Mouse (Mus musculus) embryonic fibroblast, embryonic 13.5 days (primary cell): Measurements from ENCODE around the gene Jpt2. TPM values are rescaled to one million over a fixed set of nuclear protein-coding genes. Genes with fewer than 3 reads are reported as not detected.
A peak's percentile ranks its signal among the peaks of the same experiment; 100 is the strongest.

ENCODE experiments used
- H3K27ac ChIP-seq: 2 replicates; pipeline ENCODE4 v1.5.1; 2012; ENCODE audit warnings: low read length, control low read depth, inconsistent platforms; ENCODE audit not compliant: insufficient read depth
- H3K4me1 ChIP-seq: 2 replicates; pipeline ENCODE4 v1.6.1; 2011; ENCODE audit warnings: low read length; ENCODE audit not compliant: control insufficient read depth, insufficient read depth
- H3K4me3 ChIP-seq: 2 replicates; pipeline ENCODE4 v1.5.1; 2011; ENCODE audit warnings: mild to moderate bottlenecking, control low read depth, low read length; ENCODE audit not compliant: insufficient read depth
- CTCF ChIP-seq: IDR thresholded peaks from 2 replicates; pipeline ENCODE4 v1.5.1; 2011; ENCODE audit warnings: mild to moderate bottlenecking, control low read depth, low read length, moderate library complexity, borderline replicate concordance; ENCODE audit not compliant: insufficient read depth
- POLR2A ChIP-seq: IDR thresholded peaks from 2 replicates; pipeline ENCODE4 v1.6.1; 2011; ENCODE audit warnings: low read depth, mild to moderate bottlenecking, control low read depth, low read length, moderate library complexity
- polyA plus RNA-seq: library from polyadenylated mRNA; stranded (reverse); fragments of >200 nt; gene quantifications from 2 replicates; pipeline ENCODE4 v1.2.4, GENCODE M21; 2011; ENCODE audit warnings: low read depth; ENCODE audit not compliant: missing spikeins, insufficient read length

Gene Jpt2
- polyA plus RNA-seq, 1 experiment, result 109 TPM

GRCm38 (mm10) chr17:24890151-24891092 lies 70.1 kb downstream of the Jpt2 start:
- Histone ChIP-seq H3K27ac (no peak overlapping the region), H3K4me3 (no peak overlapping the region), H3K4me1 (peaks cover 2% of the 10 kb centered on the region)
- peak; percentile 24; the same call in 1 of the 2 replicates for TF ChIP-seq POLR2A
- no peak for TF ChIP-seq CTCF

GRCm38 (mm10) chr17:24888862-24889261 lies 71.6 kb downstream of the Jpt2 start:
- Histone ChIP-seq H3K4me1 (peaks cover 2% of the 10 kb centered on the region), H3K27ac (no peak overlapping the region), H3K4me3 (no peak overlapping the region)
- TF ChIP-seq CTCF (no peak), POLR2A (no peak; the same call in 1 of the 2 replicates)

Other genes with a start within 250 kb of the Jpt2 start
- 0.58 TPM in 1 of 2 replicates, not detected in the other for gene Rnf151, start 242.6 kb downstream of the Jpt2 start, polyA plus RNA-seq
- gene Rps2, start 242.6 kb downstream of the Jpt2 start, polyA plus RNA-seq, result 1,298 and 1,393 TPM in 2 replicates
- 96.8 and 100 TPM in 2 replicates for gene Ndufb10, start 236.2 kb downstream of the Jpt2 start, polyA plus RNA-seq
- not detected in 2 replicates for gene Rpl3l, start 232.9 kb downstream of the Jpt2 start, polyA plus RNA-seq
- gene Msrb1, start 224.0 kb downstream of the Jpt2 start, polyA plus RNA-seq, result 80.8 and 110 TPM in 2 replicates
- not detected in 2 replicates for gene Hs3st6, start 207.7 kb downstream of the Jpt2 start, polyA plus RNA-seq
- not detected in 2 replicates for gene Meiob, start 156.4 kb downstream of the Jpt2 start, polyA plus RNA-seq
- gene Hagh, start 120.5 kb downstream of the Jpt2 start, polyA plus RNA-seq, result 14.3 and 18.9 TPM in 2 replicates
- gene Fahd1, start 110.3 kb downstream of the Jpt2 start, polyA plus RNA-seq, result 9.3 and 11.5 TPM in 2 replicates
- gene Igfals, start 94.7 kb downstream of the Jpt2 start, polyA plus RNA-seq, result not detected in 2 replicates
- 22.2 and 25.6 TPM in 2 replicates for gene Nubp2, start 74.3 kb downstream of the Jpt2 start, polyA plus RNA-seq
- gene Spsb3, start 74.0 kb downstream of the Jpt2 start, polyA plus RNA-seq, result 15.5 and 17.4 TPM in 2 replicates
- 12.4 and 14.7 TPM in 2 replicates for gene Eme2, start 65.6 kb downstream of the Jpt2 start, polyA plus RNA-seq
- 25.5 and 28.7 TPM in 2 replicates for gene Mrps34, start 65.6 kb downstream of the Jpt2 start, polyA plus RNA-seq
- 2.7 and 4.7 TPM in 2 replicates for gene Nme3, start 64.2 kb downstream of the Jpt2 start, polyA plus RNA-seq
- gene Mapk8ip3, start 23.7 kb downstream of the Jpt2 start, polyA plus RNA-seq, result 61.9 and 72.0 TPM in 2 replicates
- gene Cramp1l, start 55.1 kb upstream of the Jpt2 start, polyA plus RNA-seq, result 14.3 and 14.5 TPM in 2 replicates
- 13.1 and 17.8 TPM in 2 replicates for gene Ift140, start 55.4 kb upstream of the Jpt2 start, polyA plus RNA-seq
- gene Tmem204, start 122.9 kb upstream of the Jpt2 start, polyA plus RNA-seq, result 0.63 and 1.0 TPM in 2 replicates
- gene Telo2, start 155.3 kb upstream of the Jpt2 start, polyA plus RNA-seq, result 9.5 and 18.7 TPM in 2 replicates
- not detected in 2 replicates for gene Ptx4, start 160.1 kb upstream of the Jpt2 start, polyA plus RNA-seq
- 35.8 and 36.2 TPM in 2 replicates for gene Clcn7, start 172.7 kb upstream of the Jpt2 start, polyA plus RNA-seq
- 0.20 and 0.21 TPM in 2 replicates for gene Ccdc154, start 201.8 kb upstream of the Jpt2 start, polyA plus RNA-seq
- not detected in 2 replicates for gene Gm38655, start 214.8 kb upstream of the Jpt2 start, polyA plus RNA-seq
- 12.3 and 12.6 TPM in 2 replicates for gene BC003965, start 223.9 kb upstream of the Jpt2 start, polyA plus RNA-seq
- gene Unkl, start 227.7 kb upstream of the Jpt2 start, polyA plus RNA-seq, result 10.1 and 12.3 TPM in 2 replicates